Mouse (Mus musculus) neural tube, embryonic 13.5 days (tissue): ENCODE results near the gene Elane. TPM values are rescaled to one million over a fixed set of nuclear protein-coding genes. Genes with fewer than 3 reads are reported as not detected.

ENCODE experiments used
- ATAC-seq: fragments of 200-750 bp; cut with Nextera tagmentation; 2 replicates; pipeline ENCODE4 v1.8.0; 2017; ENCODE audit warnings: low read depth, mild to moderate bottlenecking, moderate TSS enrichment, moderate library complexity
- H3K27ac ChIP-seq: fragments of 300-500 bp; sonication (generic); replicated peaks from 2 replicates; pipeline ENCODE4 v1.5.1; 2015; ENCODE audit warnings: moderate library complexity, mild to moderate bottlenecking, inconsistent platforms
- H3K27me3 ChIP-seq: fragments of 300-500 bp; sonication (generic); 2 replicates; pipeline ENCODE4 v1.6.1; 2015; ENCODE audit warnings: mild to moderate bottlenecking, inconsistent platforms
- H3K36me3 ChIP-seq: fragments of 300-500 bp; sonication (generic); 2 replicates; pipeline ENCODE4 v1.6.1; 2015; ENCODE audit warnings: mild to moderate bottlenecking, inconsistent platforms
- H3K4me1 ChIP-seq: fragments of 300-500 bp; sonication (generic); replicated peaks from 2 replicates; pipeline ENCODE4 v1.6.1; 2015; ENCODE audit warnings: inconsistent platforms
- H3K4me2 ChIP-seq: fragments of 300-500 bp; sonication (generic); 2 replicates; pipeline ENCODE4 v1.6.1; 2015; ENCODE audit warnings: inconsistent platforms, mild to moderate bottlenecking, moderate library complexity
- H3K4me3 ChIP-seq: fragments of 300-500 bp; sonication (generic); 2 replicates; pipeline ENCODE4 v1.5.1; 2015; ENCODE audit warnings: mild to moderate bottlenecking, inconsistent platforms
- H3K9ac ChIP-seq: fragments of 300-500 bp; sonication (generic); 2 replicates; pipeline ENCODE4 v1.6.1; 2015; ENCODE audit warnings: moderate library complexity, mild to moderate bottlenecking, inconsistent platforms
- H3K9me3 ChIP-seq: fragments of 300-500 bp; sonication (generic); 2 replicates; pipeline ENCODE4 v1.6.1; 2016; ENCODE audit warnings: inconsistent platforms
- WGBS: fragments of 180-500 bp; shearing (Covaris S2); methylation state at CpG from one replicate; pipeline ENCODE4 v1.1.7; 2015; 5-methylcytosine and 5-hydroxymethylcytosine counted together
- polyA plus RNA-seq: library from polyadenylated mRNA; unstranded; fragments of >200 nt; fragmentation: Nextera tagmentation; extraction: Ambion mirVana; gene quantifications from 2 replicates; pipeline ENCODE4 v1.2.1, GENCODE M21; 2015

The Elane gene
- polyA plus RNA-seq, 1 experiment from 2014 or later = 0.67 TPM

GRCm38 (mm10) chr10:79920958-79921535, 35.0 kb downstream of the Elane start, which contains the start of gene R3hdm4:
Gene R3hdm4, minus strand, starts transcription at chr10:79921208.
- H3K36me3 ChIP-seq = no peaks in the 10 kb centered on the region
- WGBS = 3% methylated on average over 41 of the region's 41 CpGs
- H3K4me2 ChIP-seq = peak within 1 kb of the TSS; percentile 51
- H3K4me1 ChIP-seq = peaks cover 37% of the 10 kb centered on the region
- no peak within 1 kb of the TSS for H3K27ac ChIP-seq
- no peak for ATAC-seq
- peaks cover 72% of the 10 kb centered on the region for H3K27me3 ChIP-seq
- H3K4me3 ChIP-seq = peak within 1 kb of the TSS; percentile 27
- peak within 1 kb of the TSS; percentile 60 for H3K9ac ChIP-seq
- H3K9me3 ChIP-seq = no peaks in the 10 kb centered on the region

- no peak overlapping the region for H3K27ac ChIP-seq
- 1% methylated on average over 34 of the region's 34 CpGs for WGBS
- peak overlapping the region; percentile 51 for H3K4me2 ChIP-seq
- ATAC-seq = no peak
- peaks cover 39% of the 10 kb centered on the region for H3K4me1 ChIP-seq
- peak overlapping the region; percentile 27 for H3K4me3 ChIP-seq
- H3K36me3 ChIP-seq = no peaks in the 10 kb centered on the region
- H3K9me3 ChIP-seq = no peaks in the 10 kb centered on the region
- H3K9ac ChIP-seq = peak overlapping the region; percentile 60
- H3K27me3 ChIP-seq = peaks cover 72% of the 10 kb centered on the region
These were observed 35.5 kb downstream of the Elane start for GRCm38 (mm10) chr10:79921572-79921971.

GRCm38 (mm10) chr10:79924998-79925784, 39.1 kb downstream of the Elane start:
- Histone ChIP-seq H3K36me3 (no peaks in the 10 kb centered on the region), H3K27ac (no peak overlapping the region), H3K27me3 (peaks cover 42% of the 10 kb centered on the region), H3K9me3 (no peaks in the 10 kb centered on the region), H3K4me1 (peaks cover 42% of the 10 kb centered on the region), H3K4me2 (peak overlapping the region; percentile 76), H3K4me3 (peak overlapping the region; percentile 10; the same call in 1 of the 2 replicates), H3K9ac (0 out of 2 replicates have a peak overlapping the region, but pooled peaks have one; percentile 94)
- WGBS = 11% methylated on average over 29 of the region's 29 CpGs
- no peak for ATAC-seq

GRCm38 (mm10) chr10:79925785-79926490, 39.9 kb downstream of the Elane start:
- H3K4me2 ChIP-seq = peak overlapping the region; percentile 76
- 0 out of 2 replicates have a peak, but pooled peaks have one; percentile 1 for ATAC-seq
- H3K36me3 ChIP-seq = peaks cover 4% of the 10 kb centered on the region
- H3K4me3 ChIP-seq = peak overlapping the region; percentile 96
- peak overlapping the region; percentile 96; the same call in 1 of the 2 replicates for H3K27ac ChIP-seq
- peak overlapping the region; percentile 94 for H3K9ac ChIP-seq
- H3K27me3 ChIP-seq = peaks cover 34% of the 10 kb centered on the region
- peaks cover 45% of the 10 kb centered on the region for H3K4me1 ChIP-seq
- 9% methylated on average over 15 of the region's 15 CpGs for WGBS
- no peaks in the 10 kb centered on the region for H3K9me3 ChIP-seq

- Histone ChIP-seq H3K27me3 (peaks cover 27% of the 10 kb centered on the region), H3K4me1 (peaks cover 45% of the 10 kb centered on the region), H3K9ac (peak within 1 kb of the TSS; percentile 94), H3K27ac (peak within 1 kb of the TSS; percentile 96), H3K36me3 (peaks cover 12% of the 10 kb centered on the region), H3K4me3 (peak within 1 kb of the TSS; percentile 96), H3K4me2 (peak within 1 kb of the TSS; percentile 76), H3K9me3 (no peaks in the 10 kb centered on the region)
- peak; percentile 77 for ATAC-seq
- under 1% methylated on average over 63 of the region's 63 CpGs for WGBS
These were observed 40.7 kb downstream of the Elane start, which contains the start of gene Arid3a for GRCm38 (mm10) chr10:79926491-79927323. Gene Arid3a, plus strand, starts transcription at chr10:79927043.

- H3K27me3 ChIP-seq = peaks cover 19% of the 10 kb centered on the region
- peaks cover 50% of the 10 kb centered on the region for H3K4me1 ChIP-seq
- peak overlapping the region; percentile 76 for H3K4me2 ChIP-seq
- H3K9ac ChIP-seq = peak overlapping the region; percentile 94
- peak overlapping the region; percentile 96 for H3K4me3 ChIP-seq
- WGBS = 1% methylated on average over 53 of the region's 54 CpGs
- H3K27ac ChIP-seq = peak overlapping the region; percentile 96
- H3K9me3 ChIP-seq = no peaks in the 10 kb centered on the region
- peak; percentile 44 for ATAC-seq
- H3K36me3 ChIP-seq = peaks cover 19% of the 10 kb centered on the region
These were observed 41.4 kb downstream of the Elane start for GRCm38 (mm10) chr10:79927324-79928029.

GRCm38 (mm10) chr10:79928030-79928694, 42.1 kb downstream of the Elane start:
- H3K4me2 ChIP-seq = peak overlapping the region; percentile 76
- H3K4me3 ChIP-seq = peak overlapping the region; percentile 96
- peaks cover 57% of the 10 kb centered on the region for H3K4me1 ChIP-seq
- H3K9me3 ChIP-seq = no peaks in the 10 kb centered on the region
- peaks cover 25% of the 10 kb centered on the region for H3K36me3 ChIP-seq
- peaks cover 12% of the 10 kb centered on the region for H3K27me3 ChIP-seq
- under 1% methylated on average over 29 of the region's 29 CpGs for WGBS
- peak overlapping the region; percentile 94 for H3K9ac ChIP-seq
- no peak for ATAC-seq
- H3K27ac ChIP-seq = peak overlapping the region; percentile 96

- Histone ChIP-seq H3K9ac (peak overlapping the region; percentile 94), H3K27me3 (peaks cover 3% of the 10 kb centered on the region; the same call in 1 of the 2 replicates), H3K4me2 (peak overlapping the region; percentile 76), H3K4me1 (peaks cover 66% of the 10 kb centered on the region), H3K4me3 (peak overlapping the region; percentile 96), H3K9me3 (no peaks in the 10 kb centered on the region), H3K27ac (peak overlapping the region; percentile 96), H3K36me3 (peaks cover 34% of the 10 kb centered on the region)
- 12% methylated on average over 9 of the region's 9 CpGs for WGBS
- ATAC-seq = no peak
These were observed 43.1 kb downstream of the Elane start for GRCm38 (mm10) chr10:79928907-79929701.

GRCm38 (mm10) chr10:79929967-79930825, 44.1 kb downstream of the Elane start:
- no peaks in the 10 kb centered on the region for H3K9me3 ChIP-seq
- peak overlapping the region; percentile 96 for H3K27ac ChIP-seq
- 76% methylated on average over 18 of the region's 18 CpGs for WGBS
- peak overlapping the region; percentile 76 for H3K4me2 ChIP-seq
- ATAC-seq = no peak
- peaks cover 36% of the 10 kb centered on the region for H3K36me3 ChIP-seq
- H3K27me3 ChIP-seq = no peaks in the 10 kb centered on the region
- peaks cover 77% of the 10 kb centered on the region for H3K4me1 ChIP-seq
- peak overlapping the region; percentile 94 for H3K9ac ChIP-seq
- peak overlapping the region; percentile 96 for H3K4me3 ChIP-seq
